Mouse (Mus musculus): ENCODE results near the gene Bbs9.

GRCm38 (mm10) chr9:22771785-22772184 is 296.3 kb downstream of the Bbs9 start:
- no peak for TF ChIP-seq POLR2A (IDR thresholded peaks at IDR 0.05; ENCODE audit: low read depth, low read length)
- no peak for TF ChIP-seq CTCF (conservative IDR thresholded peaks at IDR 0.05; ENCODE audit: insufficient read depth, insufficient read length, low read depth, low read length)
